Mouse (Mus musculus): ENCODE data around the gene Gdf7.

Gdf7 gene

DNA sequence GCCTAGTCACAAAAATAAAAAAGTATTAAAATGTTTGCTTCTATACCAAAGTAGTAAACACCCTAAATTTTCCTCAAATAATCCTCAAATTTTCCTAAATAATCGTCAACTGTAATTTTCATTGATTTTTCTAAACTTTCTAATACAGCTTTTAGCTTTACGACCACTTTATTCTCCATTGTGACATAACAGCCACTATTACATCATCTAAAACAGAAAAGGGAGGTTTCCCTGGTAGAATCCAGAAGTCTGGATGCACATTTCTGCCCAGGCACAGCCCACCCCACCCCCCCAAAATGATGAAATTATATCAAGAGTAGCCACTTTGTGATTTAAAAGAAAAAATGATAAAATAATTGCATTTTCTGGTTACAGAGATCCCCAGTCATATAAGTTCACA, 5.6 kb downstream of the Gdf7 start:
- no peak for DNase-seq

DNA sequence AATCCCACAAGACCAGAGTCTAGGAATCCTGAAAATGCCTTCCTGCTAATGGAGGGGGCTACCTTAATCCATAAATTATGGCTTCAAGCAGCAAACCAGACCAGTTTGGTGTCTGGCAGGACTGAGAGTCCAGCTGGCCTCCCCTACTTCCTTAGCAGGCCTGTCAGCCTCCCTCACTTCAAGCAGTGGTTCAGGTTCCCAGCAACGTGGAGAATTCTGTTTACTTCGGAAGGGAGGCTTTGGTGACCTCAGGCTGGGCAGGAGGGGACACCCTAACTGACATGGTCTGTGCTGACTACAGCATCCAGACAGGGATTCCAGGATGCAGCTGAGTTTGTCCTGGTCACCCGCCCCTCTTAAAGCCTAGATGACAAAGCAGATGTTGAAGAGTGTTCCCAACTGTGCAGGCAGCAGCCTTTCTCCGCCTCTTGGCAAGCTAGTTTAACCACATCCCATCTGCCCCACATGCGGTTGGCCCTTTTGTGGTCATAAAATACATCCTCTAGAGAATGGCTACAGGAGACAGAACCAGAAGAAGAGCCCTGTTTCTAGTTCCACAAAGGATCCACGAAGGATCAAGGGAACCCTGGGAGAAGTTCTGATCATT, 6.3 kb downstream of the Gdf7 start:
- no peak for DNase-seq

DNA sequence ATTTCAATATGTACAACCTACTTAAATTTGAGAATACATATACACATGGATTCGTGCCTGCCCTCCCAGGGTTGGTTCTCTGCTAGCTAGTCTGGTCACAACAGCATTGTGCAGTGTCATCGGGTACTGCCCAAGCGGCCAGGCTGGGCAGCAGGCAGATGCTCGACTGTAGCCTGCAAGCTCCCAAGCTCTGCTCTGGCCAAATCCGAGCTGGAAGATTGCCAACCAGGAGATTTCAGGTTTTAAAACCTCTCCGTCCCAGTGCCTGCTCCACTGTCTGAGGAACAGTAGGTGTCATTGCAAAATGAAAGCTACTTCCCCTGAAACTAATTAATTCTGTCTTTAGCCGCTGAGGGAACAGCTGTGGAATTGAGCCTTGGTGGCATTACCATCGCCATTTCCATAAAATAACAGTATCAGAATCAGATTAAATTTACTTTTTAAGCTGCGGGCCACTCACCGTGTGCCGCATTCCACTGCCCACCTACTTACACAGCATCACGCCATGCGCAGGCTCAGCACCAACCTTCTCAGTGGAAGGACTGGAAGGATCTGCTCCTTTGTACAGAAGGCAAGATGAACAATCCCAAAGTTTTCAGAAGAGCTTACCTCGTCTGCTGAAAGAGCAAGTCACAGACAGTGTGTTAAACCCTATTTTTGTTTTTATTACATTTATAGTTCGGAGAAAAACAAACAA, 10.4 kb downstream of the Gdf7 start:
- peak; percentile 63 to 73 for DNase-seq

DNA sequence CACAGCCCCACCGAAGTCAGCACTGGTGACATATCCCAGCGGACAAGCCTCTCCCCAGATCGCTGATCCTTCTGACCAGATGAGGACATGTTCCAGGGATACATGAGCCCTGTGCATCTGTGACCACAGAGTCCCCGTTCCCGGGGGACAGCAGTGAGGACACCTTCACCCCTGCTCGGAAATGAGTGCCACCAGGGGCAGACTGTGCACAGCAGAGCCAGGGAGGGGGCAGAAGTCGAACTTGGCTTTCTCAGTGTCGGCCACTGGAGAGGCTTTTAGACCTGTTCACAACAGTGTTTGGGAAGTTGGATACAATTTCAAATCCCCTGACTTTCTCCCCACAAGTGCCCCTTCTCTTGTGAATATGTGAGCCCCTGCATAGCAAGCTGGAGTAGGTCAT, 12.3 kb downstream of the Gdf7 start:
- DNase-seq, result no peak

DNA sequence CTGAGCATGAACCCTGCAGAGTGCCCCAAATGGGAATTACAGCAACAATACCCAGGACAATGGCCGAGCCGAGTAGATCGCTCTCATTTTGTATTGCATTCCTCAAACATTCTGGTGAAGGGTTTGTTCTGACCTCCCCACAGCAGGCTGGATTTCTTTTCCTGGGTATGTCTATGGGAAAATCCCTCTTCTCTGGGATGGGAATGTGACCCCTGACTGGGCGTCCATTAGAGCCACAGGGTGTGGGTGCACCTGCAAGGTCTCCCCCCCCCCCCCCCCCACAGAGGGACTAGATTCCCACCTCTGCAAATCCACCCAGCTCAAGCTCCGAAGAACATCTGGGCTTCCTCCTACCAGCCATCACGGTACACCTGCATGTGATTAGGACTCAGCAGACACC, 12.7 kb downstream of the Gdf7 start:
- no peak for DNase-seq

DNA sequence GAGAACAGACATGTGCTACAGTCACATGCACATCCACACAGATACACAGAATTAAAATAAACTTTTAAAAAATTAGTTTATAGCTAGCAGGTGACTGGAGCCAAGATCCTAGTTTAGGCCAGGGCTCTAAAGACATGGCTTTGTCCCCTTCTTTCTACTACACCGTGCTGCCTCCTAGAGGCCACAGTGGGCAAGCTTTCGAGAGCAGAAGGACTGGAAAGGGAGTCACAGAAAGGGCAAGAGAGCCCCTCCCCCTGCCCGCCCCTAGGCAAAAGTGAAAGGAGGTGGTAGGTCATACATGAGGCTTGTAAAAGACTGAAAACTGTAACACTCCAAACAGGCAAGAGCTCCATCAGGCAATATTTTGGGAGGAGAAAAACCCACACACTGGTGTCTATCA, 13.8 kb downstream of the Gdf7 start:
- no peak for DNase-seq

DNA sequence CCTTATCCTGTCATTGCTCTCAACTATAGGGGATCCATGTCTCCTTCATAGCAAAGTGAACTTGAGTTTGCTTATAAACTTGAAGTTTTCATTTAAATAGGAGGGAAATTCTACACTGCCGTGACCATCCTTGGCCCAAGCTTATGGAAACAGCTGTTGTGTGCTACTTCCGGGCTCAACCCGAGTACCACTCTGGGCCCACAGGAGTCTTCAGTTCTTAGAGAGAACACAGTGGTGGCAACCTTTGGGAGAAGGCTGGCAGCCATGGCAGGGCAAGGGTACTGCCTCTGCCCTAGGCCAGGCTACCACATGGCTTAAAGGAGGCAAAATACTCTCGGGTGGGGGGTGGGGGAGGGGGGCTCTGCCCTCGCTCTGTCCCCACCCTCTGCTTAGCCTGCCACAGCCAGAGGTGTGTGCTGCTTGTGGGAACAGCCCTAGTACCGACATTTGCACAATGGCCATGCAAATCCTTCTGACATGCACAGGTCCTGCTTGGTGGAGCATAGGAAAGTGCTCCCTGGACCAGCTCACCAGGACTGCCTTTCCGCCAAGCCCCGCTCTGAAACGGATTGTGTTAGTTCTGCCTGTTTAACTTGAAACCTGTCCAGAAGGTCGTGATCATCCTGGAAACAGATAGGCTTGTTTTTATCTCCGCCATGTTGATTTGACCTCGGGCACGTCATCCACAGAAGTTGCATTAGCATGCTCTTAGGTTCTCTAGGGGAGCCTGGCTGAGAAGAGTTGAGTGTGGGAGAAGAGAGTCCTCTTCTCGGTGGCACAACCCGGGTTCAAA, 20.3 kb downstream of the Gdf7 start:
- no peak for DNase-seq

DNA sequence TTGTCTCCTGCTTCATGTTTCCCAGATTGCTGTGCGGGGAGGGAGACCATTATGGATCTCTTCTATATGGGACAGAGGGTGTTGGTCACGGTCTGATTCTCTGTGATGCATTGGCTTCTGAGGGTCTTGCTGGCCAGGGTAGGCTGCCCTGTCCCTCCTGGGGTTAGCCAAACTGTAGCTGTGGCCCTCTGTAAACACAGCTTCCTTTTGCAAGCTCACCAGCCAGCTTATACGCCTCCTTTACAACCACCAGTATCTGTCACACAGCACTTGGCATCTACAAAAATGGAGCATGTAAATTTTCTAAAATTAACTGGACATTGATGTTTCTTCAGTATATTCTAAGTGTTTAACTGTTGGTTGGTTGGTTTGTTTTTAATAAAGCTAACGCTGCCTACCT, 26.3 kb downstream of the Gdf7 start:
- no peak for DNase-seq

DNA sequence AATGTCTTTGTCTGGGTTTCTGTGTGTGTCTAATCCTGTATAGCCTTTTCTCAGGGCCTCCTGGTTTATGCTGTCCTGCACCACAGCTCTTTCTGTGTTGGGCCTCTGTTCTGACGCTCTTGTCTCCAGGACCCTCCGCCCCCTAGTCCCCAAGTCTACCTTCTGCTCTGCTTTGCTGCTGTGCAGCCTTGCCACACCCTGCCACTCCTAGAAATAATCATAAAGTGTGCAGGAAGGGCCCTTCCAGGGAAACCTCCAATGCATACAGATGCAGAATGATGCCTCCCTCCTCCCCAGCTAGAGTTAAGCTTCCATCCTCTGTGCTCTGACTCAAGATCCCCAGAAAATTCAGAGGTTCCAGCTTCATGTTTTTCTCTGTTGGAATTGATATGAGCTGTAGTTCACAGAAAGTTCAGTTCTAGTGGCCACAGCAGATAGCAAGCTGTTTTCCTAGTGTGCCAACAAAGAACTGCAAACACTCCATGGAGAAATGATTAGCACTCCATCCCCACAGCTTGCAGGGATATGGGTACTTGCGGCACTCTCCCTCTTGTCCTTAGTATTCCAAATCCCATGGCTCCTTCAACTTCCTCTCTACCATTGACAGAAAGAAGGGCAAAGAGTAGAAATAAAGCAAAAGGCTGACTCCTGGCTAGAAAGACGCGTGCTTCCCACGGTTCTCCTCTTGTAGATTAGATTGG, 28.1 kb downstream of the Gdf7 start:
- no peak for DNase-seq

DNA sequence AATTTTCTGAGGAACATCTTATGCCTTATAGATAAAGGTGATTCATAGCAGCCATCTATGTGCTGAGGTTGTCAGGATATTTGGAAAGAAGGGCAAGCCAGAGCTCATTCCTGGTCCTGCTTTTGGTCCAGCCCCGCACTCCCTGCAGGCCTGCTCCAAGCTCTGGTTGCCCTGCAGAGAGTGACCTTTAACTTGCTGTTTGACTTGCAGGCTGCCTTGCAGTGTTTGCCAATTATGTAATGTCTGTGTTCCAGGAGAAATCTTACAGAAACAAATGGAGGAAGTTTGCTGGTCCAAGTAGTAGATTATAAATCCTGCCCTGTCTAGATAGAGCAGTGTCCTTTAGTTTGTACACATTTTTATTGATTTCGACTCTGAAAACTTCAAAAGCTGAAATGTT, 30.3 kb downstream of the Gdf7 start:
- DNase-seq, result no peak

DNA sequence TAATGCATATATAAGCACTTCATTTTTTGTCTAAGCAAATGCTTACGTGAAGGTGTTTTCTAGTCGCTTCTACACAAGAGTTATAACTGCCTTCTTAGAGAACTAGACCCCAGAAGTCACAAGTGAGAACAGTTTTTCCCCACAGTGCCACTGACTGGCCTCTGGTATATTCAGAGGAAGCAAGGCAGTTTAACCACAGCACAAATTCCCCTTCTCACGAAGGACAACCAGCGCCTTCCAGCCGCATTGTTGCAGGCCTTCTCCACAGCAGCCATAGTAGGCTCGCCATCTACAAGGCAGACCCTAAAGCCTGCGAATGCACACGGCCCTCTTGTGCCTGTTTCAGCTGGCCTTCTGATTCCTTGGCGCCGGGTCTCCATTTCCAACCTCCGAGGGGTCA, 32.1 kb downstream of the Gdf7 start:
- DNase-seq, result no peak

DNA sequence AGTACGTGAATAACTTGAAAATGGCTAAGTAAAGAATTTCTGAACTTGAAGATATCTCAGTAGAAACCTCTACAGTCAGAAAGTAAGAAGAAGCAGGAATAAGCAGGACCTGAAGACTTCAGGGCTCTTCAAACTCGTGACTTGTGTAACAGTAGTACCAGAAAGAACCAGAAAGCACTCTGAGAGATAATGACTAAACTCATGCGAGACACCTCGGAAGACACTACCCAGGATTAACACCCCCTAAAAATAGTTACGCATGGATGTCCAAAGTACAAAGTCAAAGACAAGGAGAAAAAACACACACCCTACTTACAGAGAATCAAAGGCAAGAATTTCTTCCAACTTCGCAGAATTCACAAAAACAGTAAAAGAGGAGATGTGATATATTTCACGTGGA, 35.4 kb downstream of the Gdf7 start:
- DNase-seq, result no peak

DNA sequence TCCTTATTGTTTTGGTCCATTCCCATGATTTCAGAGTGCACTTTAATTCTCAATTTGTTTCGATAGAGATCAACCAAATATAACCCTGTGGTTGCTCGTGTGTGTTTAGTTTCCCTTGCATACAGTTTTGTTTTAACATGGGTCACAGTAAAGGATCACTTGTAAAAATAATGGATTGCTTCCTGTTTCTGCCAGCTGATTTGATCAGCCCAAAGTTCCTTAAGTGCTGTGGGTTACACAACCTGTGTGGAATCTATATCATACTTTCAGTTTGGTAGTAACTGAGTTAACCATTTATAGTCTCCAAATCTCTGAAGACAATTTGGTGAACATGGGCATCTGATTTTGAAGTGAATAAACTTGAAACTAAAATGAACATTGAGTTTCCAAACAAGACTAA, 41.5 kb downstream of the Gdf7 start:
- DNase-seq, result no peak

Data from cerebellum, adult 18-20 months (tissue).